Mouse (Mus musculus): ENCODE data around the gene Btbd19. TPM values are rescaled to one million over a fixed set of nuclear protein-coding genes. Genes with fewer than 3 reads are reported as not detected.

Gene Btbd19
- polyA plus RNA-seq, 2 experiments from 2014 or later: 22.7 to 24.1 TPM

Other genes starting within 250 kb of the Btbd19 start
- gene Zswim5, start 248.3 kb downstream of the Btbd19 start, polyA plus RNA-seq (2017; shearing (Covaris generic)): not detected
- gene Urod, start 131.3 kb downstream of the Btbd19 start, polyA plus RNA-seq (2017; shearing (Covaris generic)): 10 to 100 TPM; 72.8 to 88.2 TPM
- gene Hectd3, start 130.4 kb downstream of the Btbd19 start, polyA plus RNA-seq (2017; shearing (Covaris generic)): 1 to 10 TPM; 6.5 to 7.2 TPM
- gene Eif2b3, start 106.3 kb downstream of the Btbd19 start, polyA plus RNA-seq (2017; shearing (Covaris generic)): 10 to 100 TPM; 28.4 to 29.5 TPM
- not detected for gene Ptch2, start 29.6 kb downstream of the Btbd19 start, polyA plus RNA-seq (2017; shearing (Covaris generic))
- 1 to 10 TPM; 1.7 to 3.5 TPM for gene Tctex1d4, start 1.1 kb upstream of the Btbd19 start, polyA plus RNA-seq (2017; shearing (Covaris generic))
- 10 to 100 TPM; 10.6 to 14.6 TPM for gene Plk3, start 8.2 kb upstream of the Btbd19 start, polyA plus RNA-seq (2017; shearing (Covaris generic))
- gene Rps8, start 30.5 kb upstream of the Btbd19 start, polyA plus RNA-seq (2017; shearing (Covaris generic)): 100 to 1,000 TPM; 869 to 969 TPM
- 10 to 100 TPM; 10.4 to 15.4 TPM for gene Kif2c, start 56.9 kb upstream of the Btbd19 start, polyA plus RNA-seq (2017; shearing (Covaris generic))
- 1 to 10 TPM in 1 of 2 experiments, not detected in 1; 1.6 TPM for gene Tmem53, start 126.2 kb upstream of the Btbd19 start, polyA plus RNA-seq (2017; shearing (Covaris generic))
- gene Armh1, start 126.4 kb upstream of the Btbd19 start, polyA plus RNA-seq (2017; shearing (Covaris generic)): not detected

Data from activated CD4-positive, CD25-positive, alpha-beta regulatory T cell, adult 4 months (primary cell).